Mouse (Mus musculus) midbrain, postnatal 0 days (tissue): ENCODE results near the gene Cfap161. TPM values are rescaled to one million over a fixed set of nuclear protein-coding genes. Genes with fewer than 3 reads are reported as not detected.

Experiments used
- ATAC-seq: fragments of 200-750 bp; cut with Nextera tagmentation; 2 replicates; pipeline ENCODE4 v1.8.0; 2017; ENCODE audit warnings: moderate number of reproducible peaks, mild to moderate bottlenecking, moderate TSS enrichment, moderate library complexity; ENCODE audit not compliant: low FRiP score
- DNase-seq: peaks from one replicate; pipeline ENCODE4 v3.0.0-alpha.2; 2015; ENCODE audit warnings: low spot score
- H3K27ac ChIP-seq: fragments of 300-500 bp; sonication (generic); 2 replicates; pipeline ENCODE4 v1.5.1; 2014; ENCODE audit warnings: low read depth, mild to moderate bottlenecking, low read length, mixed read lengths
- H3K27me3 ChIP-seq: fragments of 300-500 bp; sonication (generic); 2 replicates; pipeline ENCODE4 v1.6.1; 2014; ENCODE audit warnings: low read length, control low read depth, mixed read lengths; ENCODE audit not compliant: insufficient read depth
- H3K36me3 ChIP-seq: fragments of 300-500 bp; sonication (generic); 2 replicates; pipeline ENCODE4 v1.6.1; 2014; ENCODE audit warnings: low read length, control low read depth, mixed read lengths; ENCODE audit not compliant: insufficient read depth
- H3K4me1 ChIP-seq: fragments of 300-500 bp; sonication (generic); 2 replicates; pipeline ENCODE4 v1.6.1; 2014; ENCODE audit warnings: mild to moderate bottlenecking, control low read depth, antibody characterized with exemption, low read length, mixed read lengths; ENCODE audit not compliant: insufficient read depth
- H3K4me2 ChIP-seq: fragments of 300-500 bp; sonication (generic); 2 replicates; pipeline ENCODE4 v1.6.1; 2014; ENCODE audit warnings: low read depth, mild to moderate bottlenecking, low read length, mixed read lengths; ENCODE audit not compliant: poor library complexity, severe bottlenecking
- H3K4me3 ChIP-seq: fragments of 300-500 bp; sonication (generic); 2 replicates; pipeline ENCODE4 v1.5.1; 2014; ENCODE audit warnings: low read depth, mild to moderate bottlenecking, low read length, moderate library complexity
- H3K9ac ChIP-seq: fragments of 300-500 bp; sonication (generic); replicated peaks from 2 replicates; pipeline ENCODE4 v1.6.1; 2014; ENCODE audit warnings: mild to moderate bottlenecking, low read length, moderate library complexity, mixed read lengths; ENCODE audit not compliant: poor library complexity, severe bottlenecking
- H3K9me3 ChIP-seq: fragments of 300-500 bp; sonication (generic); 2 replicates; pipeline ENCODE4 v1.6.1; 2016; ENCODE audit warnings: low read length, control low read depth
- CTCF ChIP-seq: IDR thresholded peaks from 2 replicates; pipeline ENCODE4 v1.5.1; 2016; ENCODE audit warnings: antibody characterized with exemption, mild to moderate bottlenecking
- WGBS: fragments of 180-500 bp; shearing (Covaris S2); extraction: QIAGEN DNeasy Blood & Tissue Kit; methylation state at CpG from one replicate; pipeline ENCODE4 v1.1.7; 2014; 5-methylcytosine and 5-hydroxymethylcytosine counted together
- polyA plus RNA-seq: library from polyadenylated mRNA; unstranded; fragments of >200 nt; fragmentation: Nextera tagmentation; extraction: Ambion mirVana; gene quantifications from 2 replicates; pipeline ENCODE4 v1.2.1, GENCODE M21; 2015
- total RNA-seq: library from RNA; depleted of rRNA; stranded (reverse); fragments of >200 nt; gene quantifications from 2 replicates; pipeline ENCODE4 v1.2.3, GENCODE M21; 2014

The Cfap161 gene
- total and polyA plus RNA-seq, 2 experiments from 2014 or later, result 2.1 to 2.3 TPM

- no peak overlapping the region for H3K4me3 ChIP-seq
- no peak for ATAC-seq
- TF ChIP-seq CTCF, result no peak
- H3K9ac ChIP-seq, result no peak overlapping the region
- DNase-seq, result no peak
- 56% methylated on average over 3 of the region's 3 CpGs for WGBS
- no peak overlapping the region for H3K27ac ChIP-seq
- H3K27me3 ChIP-seq, result no peaks in the 10 kb centered on the region
- no peak overlapping the region for H3K4me2 ChIP-seq
- no peaks in the 10 kb centered on the region for H3K36me3 ChIP-seq
- H3K4me1 ChIP-seq, result peaks cover 10% of the 10 kb centered on the region; the same call in 1 of the 2 replicates
- no peaks in the 10 kb centered on the region for H3K9me3 ChIP-seq
Measured at GRCm38 (mm10) chr7:83742690-83743089, 52.0 kb downstream of the Cfap161 start.

GRCm38 (mm10) chr7:83742026-83742425 lies 52.7 kb downstream of the Cfap161 start:
- DNase-seq, result no peak
- Histone ChIP-seq H3K36me3 (no peaks in the 10 kb centered on the region), H3K27me3 (no peaks in the 10 kb centered on the region)

GRCm38 (mm10) chr7:83739680-83740310 lies 54.9 kb downstream of the Cfap161 start:
- Histone ChIP-seq H3K4me1 (peaks cover 8% of the 10 kb centered on the region; the same call in 1 of the 2 replicates), H3K4me2 (no peak overlapping the region), H3K9me3 (no peaks in the 10 kb centered on the region), H3K9ac (no peak overlapping the region), H3K27me3 (no peaks in the 10 kb centered on the region), H3K4me3 (no peak overlapping the region), H3K27ac (no peak overlapping the region), H3K36me3 (no peaks in the 10 kb centered on the region)
- WGBS, result 56% methylated on average over 7 of the region's 7 CpGs
- no peak for TF ChIP-seq CTCF
- ATAC-seq (no peak), DNase-seq (no peak)

More at GRCm38 (mm10) chr7:83742026-83742425, 52.7 kb downstream of the Cfap161 start:
- H3K27ac ChIP-seq, result no peak overlapping the region
- H3K4me2 ChIP-seq, result no peak overlapping the region
- H3K4me3 ChIP-seq, result no peak overlapping the region
- no peaks in the 10 kb centered on the region for H3K9me3 ChIP-seq
- peaks cover 10% of the 10 kb centered on the region; the same call in 1 of the 2 replicates for H3K4me1 ChIP-seq
- WGBS, result 89% methylated on average over 2 of the region's 2 CpGs
- H3K9ac ChIP-seq, result no peak overlapping the region
- TF ChIP-seq CTCF, result no peak
- no peak for ATAC-seq

GRCm38 (mm10) chr7:83738623-83739462 lies 55.8 kb downstream of the Cfap161 start:
- Histone ChIP-seq H3K4me2 (no peak overlapping the region), H3K9ac (no peak overlapping the region), H3K4me1 (no peaks in the 10 kb centered on the region; the same call in 1 of the 2 replicates), H3K9me3 (no peaks in the 10 kb centered on the region), H3K36me3 (no peaks in the 10 kb centered on the region), H3K4me3 (no peak overlapping the region), H3K27me3 (no peaks in the 10 kb centered on the region), H3K27ac (no peak overlapping the region)
- 88% methylated on average over 10 of the region's 10 CpGs for WGBS
- no peak for DNase-seq
- ATAC-seq, result no peak
- no peak for TF ChIP-seq CTCF

GRCm38 (mm10) chr7:83737914-83738490 lies 56.7 kb downstream of the Cfap161 start:
- Histone ChIP-seq H3K27me3 (no peaks in the 10 kb centered on the region), H3K36me3 (no peaks in the 10 kb centered on the region), H3K9ac (no peak overlapping the region), H3K4me2 (no peak overlapping the region), H3K4me3 (no peak overlapping the region), H3K9me3 (no peaks in the 10 kb centered on the region), H3K27ac (no peak overlapping the region), H3K4me1 (no peaks in the 10 kb centered on the region)
- ATAC-seq (no peak), DNase-seq (no peak)
- WGBS, result 85% methylated on average over 6 of the region's 6 CpGs
- no peak for TF ChIP-seq CTCF
